Mouse (Mus musculus) CH12.LX (cell line): ENCODE measurements at regions not wholly inside any gene's neighbourhood (a gene's known extent, or its start where the extent isn't known, plus 50 kb on each side); places are given as distances from the start of the nearest gene placed in this dataset.

Experiments used
- CTCF ChIP-seq, 2 experiments: IDR thresholded peaks in 1 of 2; conservative IDR thresholded peaks in 1 of 2; 2 replicates each; pipeline ENCODE4 v1.5.1; 2011 to 2012; ENCODE audit warnings: low read depth in 2 of 2, low read length in 2 of 2, improper control_type of control experiment in 1 of 2, inconsistent platforms in 1 of 2, mild to moderate bottlenecking in 1 of 2, moderate library complexity in 1 of 2
- NRF1 ChIP-seq: IDR thresholded peaks from 2 replicates; pipeline ENCODE4 v1.6.1; 2014; ENCODE audit warnings: low read depth, mild to moderate bottlenecking, inconsistent platforms, low read length, improper control_type of control experiment, moderate library complexity

- TF ChIP-seq CTCF (conservative IDR thresholded peaks at IDR 0.05 in 1 of 2, IDR thresholded peaks at IDR 0.05 in 1 of 2; ENCODE audit: low read depth in 2 of 2, low read length in 2 of 2) (no peak), NRF1 (no peak)
Observed at GRCm38 (mm10) chr11:24335256-24335655, 257.4 kb downstream of the Bcl11a start.
